Mouse (Mus musculus): ENCODE data around the gene Trim43a. TPM values are rescaled to one million over a fixed set of nuclear protein-coding genes. Genes with fewer than 3 reads are reported as not detected.
"Not testable (repeated sequence)": the region's sequence is repeated elsewhere in the genome, so short reads cannot be mapped to it uniquely, and the experiment has no call there.

Gene Trim43a
- polyA plus RNA-seq (2012): not detected in 2 replicates

- not testable (repeated sequence) for TF ChIP-seq GATA1 (IDR thresholded peaks at IDR 0.05; ENCODE audit: low read length)
These were observed at the start of gene Trim43a for GRCm38 (mm10) chr9:88580591-88580990. TSS of gene Trim43a (plus strand) at chr9:88580891.

GRCm38 (mm10) chr9:88534093-88534492 is 46.6 kb upstream of the Trim43a start:
- no peak for TF ChIP-seq GATA1 (IDR thresholded peaks at IDR 0.05; ENCODE audit: low read length)

GRCm38 (mm10) chr9:88539546-88540224 is 41.0 kb upstream of the Trim43a start:
- TF ChIP-seq GATA1 (IDR thresholded peaks at IDR 0.05; ENCODE audit: low read length): no peak

- no peak for TF ChIP-seq GATA1 (IDR thresholded peaks at IDR 0.05; ENCODE audit: low read length)
These were observed 37.9 kb upstream of the Trim43a start for GRCm38 (mm10) chr9:88542816-88543215.

GRCm38 (mm10) chr9:88545534-88545933 is 35.2 kb upstream of the Trim43a start:
- no peak for TF ChIP-seq GATA1 (IDR thresholded peaks at IDR 0.05; ENCODE audit: low read length)

- TF ChIP-seq GATA1 (IDR thresholded peaks at IDR 0.05; ENCODE audit: low read length): no peak
These were observed 34.5 kb upstream of the Trim43a start for GRCm38 (mm10) chr9:88546166-88546565.

- no peak for TF ChIP-seq GATA1 (IDR thresholded peaks at IDR 0.05; ENCODE audit: low read length)
These were observed 34.0 kb upstream of the Trim43a start for GRCm38 (mm10) chr9:88546657-88547056.

GRCm38 (mm10) chr9:88547270-88547669 is 33.4 kb upstream of the Trim43a start:
- TF ChIP-seq GATA1 (IDR thresholded peaks at IDR 0.05; ENCODE audit: low read length): no peak

- TF ChIP-seq GATA1 (IDR thresholded peaks at IDR 0.05; ENCODE audit: low read length): no peak
These were observed 32.7 kb upstream of the Trim43a start, which contains the start of gene Zfp949 for GRCm38 (mm10) chr9:88547851-88548613. TSS of gene Zfp949 (plus strand) at chr9:88548020.

- no peak for TF ChIP-seq GATA1 (IDR thresholded peaks at IDR 0.05; ENCODE audit: low read length)
These were observed 32.1 kb upstream of the Trim43a start for GRCm38 (mm10) chr9:88548614-88548945.

- TF ChIP-seq GATA1 (IDR thresholded peaks at IDR 0.05; ENCODE audit: low read length): no peak
These were observed 27.6 kb upstream of the Trim43a start for GRCm38 (mm10) chr9:88553071-88553470.

- TF ChIP-seq GATA1 (IDR thresholded peaks at IDR 0.05; ENCODE audit: low read length): no peak
These were observed 22.5 kb upstream of the Trim43a start for GRCm38 (mm10) chr9:88558146-88558545.

Other genes with a start within 250 kb of the Trim43a start
- 7.6 and 11.3 TPM in 2 replicates for gene Snx14, start 141.9 kb upstream of the Trim43a start, polyA plus RNA-seq (2012)
- gene Gm20537, start 124.3 kb upstream of the Trim43a start, polyA plus RNA-seq (2012): 40.5 and 73.6 TPM in 2 replicates
- gene Syncrip, start 98.3 kb upstream of the Trim43a start, polyA plus RNA-seq (2012): 139 and 191 TPM in 2 replicates
- 0.29 and 0.62 TPM in 2 replicates for gene Zfp949, start 32.9 kb upstream of the Trim43a start, polyA plus RNA-seq (2012)
- 2.3 and 2.8 TPM in 2 replicates for gene Mthfsl, start 139.4 kb downstream of the Trim43a start, polyA plus RNA-seq (2012)
- gene Bcl2a1d, start 151.0 kb downstream of the Trim43a start, polyA plus RNA-seq (2012): not detected in 2 replicates